In the genomic region with DNA sequence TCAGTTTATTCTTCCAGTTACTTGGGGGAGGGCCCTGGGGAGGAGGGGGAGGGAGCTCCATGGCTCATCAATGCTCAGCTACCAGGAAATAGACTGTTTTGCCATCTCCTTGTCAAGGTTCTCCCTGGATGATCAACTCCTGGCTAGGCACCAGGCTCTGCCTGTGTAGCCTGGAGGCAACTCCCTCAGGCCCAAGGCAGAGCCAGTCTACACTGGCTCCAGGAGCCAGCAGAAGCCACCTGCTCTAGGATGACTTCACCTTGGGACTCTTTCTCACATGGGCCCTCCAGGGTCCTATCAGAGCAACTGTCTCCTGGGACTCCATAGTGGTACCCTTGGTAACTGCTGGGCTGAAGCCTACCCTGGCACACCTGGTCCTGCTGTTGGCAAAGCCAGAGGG, we compare ENCODE assay signal across 19 mouse cellular contexts. TPM values are rescaled to one million over a fixed set of nuclear protein-coding genes. Genes with fewer than 3 reads are reported as not detected.
DNase-seq lines count a peak whose midpoint lies in the region; ATAC-seq lines count a peak whose summit lies in the region.
"Had no signal": no experiment of that assay in that cellular context is flagged by ENCODE, and none has a peak within 500 bp of the region (broad histone marks: within the 10 kb centered on the region; RNA-seq: fewer than 3 reads in every experiment).

No protein-coding gene starts in this region.

- no peaks in the 10 kb centered on the region for H3K4me1 ChIP-seq in embryonic facial prominence, embryonic 14.5 days (ENCODE audit: control insufficient read depth, insufficient read depth, low read length)
- H3K4me1 ChIP-seq in embryonic facial prominence, embryonic 10.5 days = peaks cover 32% of the 10 kb centered on the region
- H3K4me1 ChIP-seq in embryonic facial prominence, embryonic 15.5 days = no peaks in the 10 kb centered on the region
- H3K4me1 ChIP-seq: embryonic facial prominence, embryonic 12.5 days had no signal

- H3K36me3 ChIP-seq in embryonic facial prominence, embryonic 14.5 days (ENCODE audit: control insufficient read depth, insufficient read depth, low read length) = no peaks in the 10 kb centered on the region
- H3K36me3 ChIP-seq in embryonic facial prominence, embryonic 10.5 days (replicated peaks) = no peaks in the 10 kb centered on the region
- no peaks in the 10 kb centered on the region for H3K36me3 ChIP-seq in embryonic facial prominence, embryonic 15.5 days
- H3K36me3 ChIP-seq: embryonic facial prominence, embryonic 12.5 days; forebrain, embryonic 15.5 days; G1E had no signal

- no peak overlapping the region for H3K4me3 ChIP-seq in embryonic facial prominence, embryonic 14.5 days (ENCODE audit: low read depth, low read length)
- H3K4me3 ChIP-seq in embryonic facial prominence, embryonic 10.5 days = no peak overlapping the region
- no peak overlapping the region for H3K4me3 ChIP-seq in embryonic facial prominence, embryonic 15.5 days (replicated peaks)
- H3K4me3 ChIP-seq: embryonic facial prominence, embryonic 12.5 days; forebrain, embryonic 13.5 days; forebrain, embryonic 15.5 days had no signal

- H3K9ac ChIP-seq in embryonic facial prominence, embryonic 14.5 days (ENCODE audit: low read depth, low read length) = no peak overlapping the region
- H3K9ac ChIP-seq in embryonic facial prominence, embryonic 15.5 days = no peak overlapping the region
- H3K9ac ChIP-seq: embryonic facial prominence, embryonic 12.5 days; forebrain, embryonic 13.5 days; forebrain, embryonic 15.5 days; forebrain, postnatal 0 days had no signal

- no peaks in the 10 kb centered on the region for H3K27me3 ChIP-seq in embryonic facial prominence, embryonic 14.5 days (replicated peaks; ENCODE audit: control insufficient read depth, insufficient read depth, low read length)
- no peaks in the 10 kb centered on the region; the same call in 1 of the 2 replicates for H3K27me3 ChIP-seq in embryonic facial prominence, embryonic 10.5 days (replicated peaks; ENCODE audit: low read depth, poor library complexity, severe bottlenecking)
- no peaks in the 10 kb centered on the region for H3K27me3 ChIP-seq in embryonic facial prominence, embryonic 15.5 days
- H3K27me3 ChIP-seq: embryonic facial prominence, embryonic 12.5 days; forebrain, embryonic 13.5 days; forebrain, embryonic 15.5 days; Patski had no signal

- no peak overlapping the region for H3K27ac ChIP-seq in embryonic facial prominence, embryonic 14.5 days (replicated peaks; ENCODE audit: low read depth, low read length)
- H3K27ac ChIP-seq in embryonic facial prominence, embryonic 10.5 days (replicated peaks) = no peak overlapping the region
- H3K27ac ChIP-seq in embryonic facial prominence, embryonic 15.5 days (replicated peaks) = no peak overlapping the region
- H3K27ac ChIP-seq: embryonic facial prominence, embryonic 12.5 days; forebrain, embryonic 13.5 days; forebrain, embryonic 15.5 days had no signal

- H3K4me2 ChIP-seq in embryonic facial prominence, embryonic 14.5 days (ENCODE audit: low read depth, low read length) = no peak overlapping the region
- H3K4me2 ChIP-seq in embryonic facial prominence, embryonic 15.5 days (replicated peaks) = no peak overlapping the region
- H3K4me2 ChIP-seq: embryonic facial prominence, embryonic 12.5 days; forebrain, embryonic 13.5 days; forebrain, embryonic 15.5 days had no signal

- no peaks in the 10 kb centered on the region for H3K9me3 ChIP-seq in embryonic facial prominence, embryonic 14.5 days (ENCODE audit: control insufficient read depth, low read length)
- H3K9me3 ChIP-seq in embryonic facial prominence, embryonic 10.5 days = no peaks in the 10 kb centered on the region
- no peaks in the 10 kb centered on the region for H3K9me3 ChIP-seq in embryonic facial prominence, embryonic 15.5 days (replicated peaks)
- H3K9me3 ChIP-seq: embryonic facial prominence, embryonic 12.5 days; forebrain, embryonic 13.5 days; forebrain, embryonic 15.5 days; G1E had no signal

- peak; percentile 35; the same call in 1 of the 2 replicates for ATAC-seq in embryonic facial prominence, embryonic 14.5 days (ENCODE audit: low read depth)
- peak; percentile 49 for ATAC-seq in embryonic facial prominence, embryonic 15.5 days (ENCODE audit: insufficient number of reproducible peaks, low FRiP score, low TSS enrichment, low read depth)
- ATAC-seq: activated CD4-positive, CD25-positive, alpha-beta regulatory T cell, adult 4 months; CD4-positive, CD25-positive, alpha-beta regulatory T cell, adult 4 months; forebrain, embryonic 13.5 days; forebrain, embryonic 15.5 days; forebrain, postnatal 0 days; Patski had no signal

- peak; percentile 53 for DNase-seq in cerebellum, adult 11-12 months
- no peak for DNase-seq in cerebellum, adult 8-10 months
- no peak for DNase-seq in embryonic facial prominence, embryonic 14.5 days (ENCODE audit: low spot score)
- no peak for DNase-seq in embryonic facial prominence, embryonic 10.5 days (ENCODE audit: low spot score)
- DNase-seq: adrenal gland, adult 2 months; adrenal gland, postnatal 10 days; adrenal gland, postnatal 25 days; B cell, adult 2 months; cerebellum, adult 11 months; embryo, embryonic 11 days; forebrain, postnatal 0 days had no signal

RNA-seq across cellular contexts. Expression of a gene that starts 44.2 kb away (rescaled TPM):
- polyA plus RNA-seq in embryonic facial prominence, embryonic 14.5 days (2014; fragmentation: Nextera tagmentation; extraction: Ambion mirVana) = 34.5 and 38.8 TPM in 2 replicates
- 49.2 and 50.1 TPM in 2 replicates for polyA plus RNA-seq in embryonic facial prominence, embryonic 10.5 days (2016; fragmentation: Nextera tagmentation; extraction: Ambion mirVana)
- polyA plus RNA-seq in embryonic facial prominence, embryonic 15.5 days (2015; fragmentation: Nextera tagmentation; extraction: Ambion mirVana) = 41.9 and 43.6 TPM in 2 replicates

RNA-seq across cellular contexts. Expression of a gene that starts 47.4 kb away (rescaled TPM):
- polyA plus RNA-seq in embryonic facial prominence, embryonic 14.5 days (2014; fragmentation: Nextera tagmentation; extraction: Ambion mirVana) = 2.1 and 2.8 TPM in 2 replicates
- 84.4 and 151 TPM in 2 replicates for polyA plus RNA-seq in embryonic facial prominence, embryonic 10.5 days (2016; fragmentation: Nextera tagmentation; extraction: Ambion mirVana)
- 6.6 and 7.7 TPM in 2 replicates for polyA plus RNA-seq in embryonic facial prominence, embryonic 15.5 days (2015; fragmentation: Nextera tagmentation; extraction: Ambion mirVana)
- polyA plus RNA-seq: adrenal gland, adult 2 months; G1E; Patski had no signal

RNA-seq across cellular contexts. Expression of a gene that starts 48.5 kb away (rescaled TPM):
- 9.8 and 11.2 TPM in 2 replicates for polyA plus RNA-seq in embryonic facial prominence, embryonic 14.5 days (2014; fragmentation: Nextera tagmentation; extraction: Ambion mirVana)
- polyA plus RNA-seq in embryonic facial prominence, embryonic 10.5 days (2016; fragmentation: Nextera tagmentation; extraction: Ambion mirVana) = 2.0 and 3.5 TPM in 2 replicates
- 22.4 and 24.4 TPM in 2 replicates for polyA plus RNA-seq in embryonic facial prominence, embryonic 15.5 days (2015; fragmentation: Nextera tagmentation; extraction: Ambion mirVana)
- polyA plus RNA-seq: activated CD4-positive, CD25-positive, alpha-beta regulatory T cell, adult 4 months; CD4-positive, CD25-positive, alpha-beta regulatory T cell, adult 4 months had no signal

RNA-seq across cellular contexts. Expression of a gene that starts 58.7 kb away (rescaled TPM):
- 5.8 and 7.3 TPM in 2 replicates for polyA plus RNA-seq in embryonic facial prominence, embryonic 14.5 days (2014; fragmentation: Nextera tagmentation; extraction: Ambion mirVana)
- 19.0 and 22.2 TPM in 2 replicates for polyA plus RNA-seq in embryonic facial prominence, embryonic 10.5 days (2016; fragmentation: Nextera tagmentation; extraction: Ambion mirVana)
- polyA plus RNA-seq in embryonic facial prominence, embryonic 15.5 days (2015; fragmentation: Nextera tagmentation; extraction: Ambion mirVana) = 21.6 and 22.1 TPM in 2 replicates
